Mouse (Mus musculus) cerebellum, adult 8-10 months (tissue): Measurements from ENCODE around the gene Lrch3.
"Not testable (repeated sequence)": the region's sequence is repeated elsewhere in the genome, so short reads cannot be mapped to it uniquely, and the experiment has no call there.

ENCODE experiments used
- DNase-seq: peaks from one replicate; pipeline ENCODE4 v3.0.0; 2022

Gene Lrch3

DNA sequence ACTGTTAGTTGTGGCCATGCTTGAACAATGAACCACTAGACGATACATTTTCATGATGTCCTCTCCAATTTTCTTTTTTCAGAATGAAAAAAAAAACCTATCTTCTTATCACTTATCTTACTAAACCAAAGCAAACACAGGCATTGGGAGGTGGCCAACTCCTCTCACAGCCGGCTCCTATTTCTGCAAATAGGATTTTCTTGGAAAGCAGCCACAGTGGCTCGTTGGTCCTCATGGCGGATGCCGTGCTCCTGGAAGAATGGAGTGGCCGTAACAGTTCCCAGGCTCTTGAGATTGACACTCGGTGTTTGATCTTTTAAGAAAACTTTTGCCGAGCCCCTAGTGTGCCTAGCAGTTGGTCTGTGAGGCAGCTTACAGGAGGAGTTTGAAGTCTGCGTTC lies 91.3 kb downstream of the Lrch3 start:
- peak; percentile 24 for DNase-seq

DNA sequence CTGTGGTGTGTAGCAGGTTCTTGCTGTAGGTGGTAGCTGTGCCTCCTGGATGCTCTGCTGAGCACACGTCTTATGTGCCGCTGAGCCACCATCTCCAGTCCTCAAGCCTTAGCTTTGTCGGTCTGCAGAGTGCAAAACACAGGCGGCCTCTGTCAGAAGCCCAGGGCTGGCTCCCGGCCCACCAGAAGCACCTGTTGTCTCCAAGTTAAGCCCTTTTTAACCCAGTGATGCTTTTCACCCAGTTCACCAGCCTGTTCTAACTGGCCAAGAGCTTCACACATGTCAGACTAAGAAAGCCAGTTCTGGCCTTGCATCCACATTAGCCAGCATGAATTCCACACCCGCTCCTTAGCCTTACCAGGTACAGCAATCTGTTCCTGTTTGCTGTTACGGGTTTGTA lies 93.0 kb downstream of the Lrch3 start:
- DNase-seq = peak; percentile 18

DNA sequence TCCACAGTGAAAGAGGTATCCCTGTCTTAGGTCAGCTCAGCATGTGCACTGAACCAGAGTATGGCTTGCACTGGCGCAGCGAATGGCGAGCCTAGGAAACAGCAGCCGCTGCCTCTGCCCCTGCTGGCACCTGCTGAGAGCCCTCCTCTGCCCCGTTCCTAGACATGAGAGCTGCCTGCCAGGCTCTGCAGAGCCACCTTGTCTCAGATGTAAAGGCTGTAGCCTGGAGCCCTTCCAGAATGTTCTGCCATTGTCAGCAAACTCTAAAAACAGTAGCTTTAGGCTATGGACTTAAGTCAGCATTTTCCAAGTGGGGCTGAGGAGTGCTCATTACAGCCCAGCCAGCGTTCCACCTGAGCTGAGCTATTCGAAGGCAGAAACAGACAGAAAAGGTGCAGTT lies 93.5 kb downstream of the Lrch3 start:
- no peak for DNase-seq

DNA sequence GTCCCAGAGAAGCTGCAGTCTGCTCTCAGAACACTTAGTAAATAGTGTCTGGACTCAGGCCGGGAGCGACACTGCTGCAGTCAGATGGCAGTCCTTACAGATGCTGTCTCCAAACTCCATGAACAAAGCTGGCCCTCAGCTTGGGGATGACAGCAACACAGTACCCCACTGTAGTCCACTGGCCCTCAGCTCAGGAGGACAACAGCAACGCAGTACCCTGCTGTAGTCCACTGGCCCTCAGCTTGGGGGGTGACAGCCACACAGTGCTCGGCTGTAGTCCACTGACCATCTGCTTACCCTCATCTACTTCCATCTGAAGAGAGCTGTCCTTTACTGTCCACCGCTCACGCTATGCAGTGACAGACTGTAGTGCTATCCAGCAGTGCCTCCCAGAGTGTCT lies 96.3 kb downstream of the Lrch3 start:
- no peak for DNase-seq

DNA sequence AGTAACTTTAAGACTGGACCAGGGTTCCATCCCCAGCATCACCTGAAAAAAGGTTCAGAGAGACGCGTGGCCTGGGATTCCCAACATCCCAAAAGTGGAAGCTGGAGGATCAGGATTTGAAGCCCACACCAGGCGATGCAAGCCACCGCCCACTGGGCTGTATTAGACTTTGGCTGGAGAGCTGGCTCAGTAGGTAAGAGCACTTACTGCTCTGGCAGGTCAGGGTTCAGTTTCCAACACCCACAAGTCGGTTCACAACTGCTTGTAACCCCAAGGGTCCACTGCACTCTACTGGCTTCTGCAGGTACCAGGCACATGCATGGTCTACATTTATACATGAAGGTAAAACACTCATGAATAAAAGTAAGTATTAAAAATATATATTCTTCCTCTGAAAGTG lies 99.9 kb downstream of the Lrch3 start:
- no peak for DNase-seq

DNA sequence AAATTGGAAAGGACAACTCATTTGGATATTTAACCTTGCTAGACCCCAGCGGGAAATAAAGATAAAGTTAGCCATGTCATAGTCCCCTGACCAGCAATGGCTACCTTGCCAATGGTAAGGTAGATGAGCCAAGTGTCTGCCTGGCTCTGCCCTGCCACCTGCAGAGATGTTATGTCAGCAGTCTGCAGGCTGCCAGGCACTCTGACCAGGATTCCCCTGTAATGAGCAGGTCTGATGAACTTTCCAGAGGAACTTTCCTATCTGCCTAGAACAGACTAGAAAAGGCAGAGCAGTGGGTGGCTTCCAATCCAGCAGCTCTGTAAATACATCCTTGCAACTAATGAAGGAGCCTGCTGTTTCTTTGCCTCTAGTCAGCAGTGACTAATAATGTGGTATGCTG lies 101.0 kb downstream of the Lrch3 start:
- DNase-seq = peak; percentile 52

DNA sequence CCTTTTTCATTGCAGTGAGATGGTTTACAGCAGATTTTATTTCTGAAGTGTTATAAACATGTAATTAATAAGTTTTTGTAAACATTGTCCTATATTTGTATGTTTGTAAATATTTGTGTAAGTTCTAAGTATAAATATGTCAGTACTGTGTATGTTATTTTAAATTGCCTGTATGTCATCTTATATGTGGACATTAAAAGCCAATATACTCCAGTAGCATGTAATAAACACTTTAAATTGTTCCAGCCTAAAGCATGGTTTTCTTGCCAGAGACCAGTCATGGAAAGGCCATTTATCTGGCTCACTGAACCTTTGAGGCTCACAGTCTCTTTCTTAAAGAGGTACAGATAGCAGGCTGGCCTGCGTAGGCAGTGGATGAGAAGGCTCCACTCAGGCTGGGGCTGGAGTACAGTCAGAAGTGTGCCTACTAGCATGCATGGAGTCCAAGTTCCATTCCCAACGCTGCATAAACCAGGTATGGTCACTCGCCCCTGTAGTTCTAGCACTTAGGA lies 101.6 kb downstream of the Lrch3 start:
- no peak for DNase-seq

DNA sequence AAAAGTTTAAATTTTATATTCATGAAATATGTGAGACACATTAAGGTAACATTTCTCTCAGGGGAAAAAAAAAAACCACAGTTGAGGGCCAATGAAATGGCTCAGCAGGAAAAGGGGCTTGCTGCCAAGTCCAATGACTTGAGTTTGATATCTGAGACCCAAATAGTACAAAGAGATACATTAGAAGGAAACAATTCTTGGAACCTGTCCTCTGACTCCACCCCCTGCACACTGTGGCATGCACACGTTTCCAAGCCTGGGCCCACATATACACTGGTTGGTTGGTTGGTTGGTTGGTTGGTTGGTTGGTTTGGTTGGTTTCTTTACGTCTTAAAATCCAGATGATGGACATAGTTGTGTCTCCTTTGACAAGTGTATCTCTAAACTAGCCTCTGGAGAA lies 102.1 kb downstream of the Lrch3 start:
- DNase-seq = no peak

DNA sequence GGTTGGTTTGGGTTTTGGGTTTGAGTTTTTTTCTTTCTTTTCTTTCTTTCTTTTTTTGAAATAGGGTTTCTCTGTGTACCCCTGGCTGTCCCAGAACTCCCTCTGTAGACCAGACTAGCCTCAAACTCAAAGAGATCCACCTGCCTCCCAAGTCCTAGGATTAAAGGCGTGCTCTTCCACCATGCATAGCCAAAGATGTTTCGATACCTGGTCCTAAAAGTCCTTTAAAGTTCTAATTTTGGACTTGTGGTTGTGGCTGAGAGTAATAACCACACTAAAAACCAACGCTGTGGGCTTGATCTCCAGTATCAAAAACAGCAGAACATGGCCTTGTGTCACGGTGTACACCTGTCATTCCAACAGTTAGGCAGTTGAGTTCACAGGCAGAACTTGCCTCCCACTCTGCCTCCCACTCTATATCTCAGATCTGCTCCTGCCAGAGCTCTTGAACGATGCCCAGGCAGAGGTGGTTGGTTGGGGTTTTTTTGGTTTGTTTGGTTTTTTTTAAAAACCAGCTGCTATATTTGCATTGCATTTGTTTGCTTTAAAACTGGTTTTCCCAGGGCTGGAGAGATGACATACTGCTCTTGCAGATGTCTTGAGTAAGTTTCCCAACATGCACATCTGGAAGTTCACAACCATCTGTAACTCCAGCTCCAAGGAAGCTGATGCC lies 103.9 kb downstream of the Lrch3 start:
- no peak for DNase-seq

DNA sequence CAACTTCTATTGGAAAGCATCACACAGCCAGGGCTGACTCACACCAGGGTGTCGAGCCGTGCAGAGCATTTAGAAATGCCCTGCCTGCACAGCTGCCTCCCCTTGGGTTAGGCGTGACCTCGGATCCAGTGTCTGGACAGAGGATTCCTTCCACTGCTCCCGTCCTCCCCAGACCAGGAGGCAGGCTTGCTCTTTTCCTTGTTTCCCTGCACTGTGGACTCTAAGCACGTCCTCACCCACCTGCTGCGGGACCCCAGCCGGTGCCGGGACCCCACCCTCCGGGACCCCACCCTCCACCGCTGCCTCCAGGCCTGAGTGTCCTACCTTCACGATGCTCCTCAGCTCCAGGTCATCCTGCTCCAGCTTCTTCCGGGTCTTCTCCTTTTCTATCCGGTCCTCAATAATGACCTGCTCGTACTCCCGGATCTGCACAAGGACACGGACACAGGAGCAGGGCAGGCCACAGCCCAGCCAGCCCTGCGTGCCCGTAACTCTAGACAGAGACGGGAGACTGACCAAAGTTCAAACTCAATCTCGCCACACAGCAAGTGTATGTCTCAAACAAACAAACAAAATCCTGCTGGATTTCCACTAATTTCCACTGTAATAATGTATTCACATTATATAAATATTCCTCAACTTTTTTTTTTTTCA lies 105.3 kb downstream of the Lrch3 start:
- no peak for DNase-seq

DNA sequence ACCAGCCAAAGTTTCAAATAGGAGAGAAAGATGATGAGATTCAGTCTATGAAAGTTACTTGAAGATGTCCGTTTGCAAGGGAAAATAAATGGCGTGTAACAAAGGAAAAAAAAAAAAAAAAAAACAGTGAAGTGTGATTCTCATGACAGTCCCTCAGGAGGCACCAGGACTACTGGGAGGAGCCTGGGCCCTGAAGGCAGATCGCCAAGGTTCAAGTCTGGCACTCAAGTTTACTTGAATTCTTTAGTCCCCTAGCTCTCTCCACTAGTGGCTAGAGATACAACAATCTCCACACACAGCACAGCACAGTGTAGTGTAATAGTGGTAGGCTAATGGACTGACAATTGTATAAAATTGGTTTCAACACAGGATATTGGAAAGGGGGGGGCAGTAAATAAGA lies 107.5 kb downstream of the Lrch3 start:
- DNase-seq = no peak

DNA sequence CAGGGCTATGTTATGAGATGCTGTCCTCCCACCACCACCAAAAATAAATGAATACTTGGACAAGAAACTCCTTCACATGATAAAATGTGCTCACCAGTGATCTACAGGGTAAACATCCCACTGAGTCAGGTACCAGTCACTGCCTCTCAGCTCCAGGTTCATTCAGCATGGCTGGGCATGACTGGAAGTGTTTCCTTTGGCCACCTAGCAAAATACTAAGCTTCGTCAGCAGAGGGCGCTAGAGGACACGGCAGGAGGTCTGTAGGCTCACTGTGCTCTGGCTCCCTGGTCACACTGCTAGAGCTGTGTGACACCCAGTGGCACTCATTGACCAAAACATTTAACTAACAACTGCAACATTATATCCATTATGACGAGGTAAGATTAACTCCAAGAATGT lies 109.8 kb downstream of the Lrch3 start:
- DNase-seq = peak; percentile 76

DNA sequence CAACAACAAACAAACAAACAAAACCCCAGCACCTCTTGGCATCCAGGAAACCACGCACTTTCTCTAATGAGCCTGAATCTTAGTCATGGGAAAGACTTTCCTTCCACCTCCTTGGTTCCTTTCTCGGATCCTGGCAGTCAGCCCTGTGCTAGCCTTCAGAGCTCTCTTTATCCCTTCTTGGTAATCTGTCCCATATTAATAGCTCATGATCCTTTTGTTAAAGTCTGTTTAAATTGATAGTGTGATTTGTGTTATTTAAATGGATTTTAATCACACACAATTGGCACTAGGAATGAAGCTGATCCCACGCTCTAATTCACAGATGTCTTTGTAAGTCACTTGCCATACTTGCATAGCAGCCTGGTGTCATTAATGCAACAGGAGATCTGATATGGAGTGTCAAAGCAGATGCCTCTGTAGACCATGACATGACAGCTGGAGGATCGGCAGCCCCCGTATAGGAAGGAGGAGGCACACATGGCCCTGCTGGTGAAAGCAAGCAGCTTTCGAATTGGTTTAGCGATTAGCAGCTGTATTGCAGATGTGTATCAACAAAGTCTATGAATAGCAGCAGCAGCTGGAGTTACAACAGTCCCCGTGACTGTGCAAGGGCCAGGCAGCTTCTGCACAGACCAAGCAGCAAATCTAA lies 110.7 kb downstream of the Lrch3 start:
- DNase-seq = no peak

DNA sequence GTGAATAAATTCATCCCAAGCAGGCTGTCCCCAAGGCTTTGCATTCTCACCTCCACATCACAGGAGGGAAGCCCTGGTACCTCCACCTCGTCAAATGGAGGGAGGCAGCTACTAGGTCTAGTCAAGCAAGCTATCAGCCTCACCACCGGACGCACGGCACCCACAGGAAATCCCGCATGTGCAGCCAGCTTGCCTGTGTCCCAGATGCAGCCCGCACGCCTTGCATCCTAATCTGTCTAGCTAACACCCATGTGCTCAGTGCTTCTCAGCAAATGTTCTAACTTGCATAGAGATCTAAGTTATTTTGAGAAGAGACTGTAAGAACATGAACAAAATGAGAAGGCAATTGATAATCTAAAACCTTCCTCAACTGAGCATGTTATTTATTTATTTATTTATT lies 112.5 kb downstream of the Lrch3 start:
- DNase-seq = no peak

DNA sequence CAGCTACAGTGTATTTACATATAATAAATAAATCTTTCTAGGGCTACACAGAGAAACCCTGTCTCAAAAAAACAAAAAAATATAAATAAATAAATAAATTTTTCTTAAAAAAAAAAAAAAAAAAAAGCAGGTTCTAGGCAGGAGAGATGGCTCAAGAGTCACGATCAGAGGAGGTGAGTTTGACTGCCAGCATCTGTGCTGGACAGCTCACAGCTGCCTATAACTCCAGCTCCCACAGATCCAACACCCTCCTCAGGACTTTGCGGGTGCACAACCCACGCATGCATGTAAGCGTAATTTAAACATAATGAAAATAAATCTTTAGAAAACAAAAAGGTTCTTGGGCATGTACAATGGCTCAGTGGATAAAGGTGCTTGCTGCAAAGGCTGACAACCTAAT lies 122.1 kb downstream of the Lrch3 start:
- no peak for DNase-seq

DNA sequence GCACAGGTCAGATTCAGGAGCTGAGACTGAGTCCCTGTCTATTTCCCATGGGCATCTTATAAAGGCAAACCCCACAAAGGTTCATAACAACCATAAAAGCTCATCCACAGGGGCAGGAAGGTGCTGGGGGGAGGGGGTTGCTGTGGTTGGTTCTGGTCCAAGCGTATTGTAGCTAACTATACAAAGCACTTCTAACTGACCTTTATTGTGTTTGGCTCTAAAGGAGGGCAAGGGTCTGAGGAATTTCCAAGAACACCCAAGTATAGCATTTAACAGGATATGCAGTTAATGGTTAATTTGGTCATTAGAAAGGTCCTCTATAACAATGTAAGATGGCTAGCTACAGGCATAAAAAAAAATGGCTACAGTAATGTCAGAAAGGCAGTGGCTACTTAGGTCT lies 128.8 kb downstream of the Lrch3 start:
- DNase-seq = no peak

DNA sequence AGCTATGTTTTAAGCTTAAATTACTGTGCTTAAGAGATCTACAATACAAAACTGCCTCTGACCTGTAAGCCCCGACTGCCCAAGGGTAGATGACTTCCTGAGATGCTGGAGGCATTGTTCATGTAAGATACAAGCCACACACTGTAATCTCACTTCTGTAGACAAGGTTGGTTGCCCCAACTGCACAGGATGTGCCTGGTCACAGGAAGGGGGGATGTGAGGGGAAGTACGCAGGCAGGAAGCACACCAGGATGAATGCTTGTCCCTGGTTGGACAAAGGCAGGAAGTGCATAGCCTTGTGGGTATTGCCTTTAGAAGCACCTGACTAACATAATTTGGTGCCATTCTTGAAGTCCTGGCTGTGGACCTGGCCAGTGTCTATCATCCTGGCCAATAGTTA lies 129.4 kb downstream of the Lrch3 start:
- DNase-seq = no peak

DNA sequence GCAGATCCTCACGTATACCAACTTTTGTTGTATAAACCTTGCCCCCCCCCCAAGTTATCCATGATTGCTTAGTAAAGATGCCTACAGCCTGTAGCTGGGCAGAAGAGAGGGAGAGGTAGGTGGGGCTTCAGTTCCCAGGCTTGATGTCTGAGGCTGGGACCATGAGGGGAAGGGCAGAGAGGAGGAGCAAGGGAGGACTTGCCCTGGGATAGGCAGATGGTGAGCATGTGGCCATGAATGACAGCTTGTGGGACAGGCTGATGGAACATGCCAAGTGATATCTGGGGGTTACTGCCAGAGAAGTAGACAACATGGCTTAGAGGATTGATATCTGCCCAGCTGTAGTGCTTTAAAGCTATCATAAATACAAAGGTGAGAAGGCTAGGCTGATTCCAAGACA lies 134.1 kb downstream of the Lrch3 start:
- no peak for DNase-seq

DNA sequence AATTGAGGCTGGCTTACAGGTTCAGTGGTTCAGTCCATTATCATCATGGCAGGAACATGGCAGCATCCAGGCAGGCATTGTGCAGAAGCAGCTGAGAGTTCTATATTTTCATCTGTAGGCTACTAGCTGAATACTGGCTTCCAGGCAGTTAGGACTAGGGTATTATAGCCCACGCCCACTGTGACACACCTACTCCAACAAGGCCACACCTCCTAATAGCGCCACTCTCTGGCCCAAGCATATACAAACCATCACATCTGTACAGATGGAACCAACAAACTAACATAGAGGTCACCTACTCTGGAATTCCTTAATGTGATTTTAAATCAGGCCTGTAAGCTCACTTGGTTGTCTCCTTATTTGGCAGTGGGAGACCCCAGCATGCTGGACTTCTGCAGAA lies 134.8 kb downstream of the Lrch3 start:
- no peak for DNase-seq

DNA sequence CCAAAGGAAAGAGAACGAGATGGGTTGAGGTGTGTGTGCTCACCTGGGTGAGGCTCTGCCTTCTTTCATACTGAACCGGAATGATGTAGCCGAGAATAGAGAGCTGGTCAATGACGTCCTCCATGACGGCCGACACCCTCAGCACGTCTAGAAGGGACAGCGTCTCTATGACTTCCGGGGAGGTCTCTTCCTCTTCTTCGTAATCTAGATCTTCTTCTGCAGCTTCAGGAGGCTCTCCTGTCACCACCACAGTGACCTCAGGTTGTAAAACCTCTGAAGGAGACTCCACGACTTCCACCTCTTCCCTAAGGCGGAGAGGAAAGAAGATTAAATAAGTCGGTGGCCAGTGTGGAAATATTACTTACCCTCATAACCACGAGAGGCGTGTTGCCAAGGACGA lies 135.9 kb downstream of the Lrch3 start:
- DNase-seq = no peak

DNA sequence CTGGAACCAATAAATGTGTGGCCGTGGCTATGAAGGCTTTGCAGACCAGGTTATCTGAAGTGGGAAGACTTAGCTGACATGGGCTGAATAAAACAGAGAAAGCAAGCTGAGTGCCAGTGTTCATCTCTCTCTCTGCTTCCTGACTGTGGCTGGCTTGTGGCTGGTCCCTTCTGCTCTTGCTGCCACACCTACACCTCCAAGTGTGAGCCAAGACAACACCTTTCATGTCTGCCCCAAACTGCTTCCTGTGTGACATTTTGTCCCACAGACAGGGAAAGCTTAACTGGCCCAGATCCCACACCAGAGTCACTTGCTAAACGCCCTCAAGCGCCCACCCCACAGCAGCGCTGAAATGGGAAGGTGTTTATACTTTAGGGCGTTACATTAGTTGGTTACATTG lies 139.2 kb downstream of the Lrch3 start:
- no peak for DNase-seq

DNA sequence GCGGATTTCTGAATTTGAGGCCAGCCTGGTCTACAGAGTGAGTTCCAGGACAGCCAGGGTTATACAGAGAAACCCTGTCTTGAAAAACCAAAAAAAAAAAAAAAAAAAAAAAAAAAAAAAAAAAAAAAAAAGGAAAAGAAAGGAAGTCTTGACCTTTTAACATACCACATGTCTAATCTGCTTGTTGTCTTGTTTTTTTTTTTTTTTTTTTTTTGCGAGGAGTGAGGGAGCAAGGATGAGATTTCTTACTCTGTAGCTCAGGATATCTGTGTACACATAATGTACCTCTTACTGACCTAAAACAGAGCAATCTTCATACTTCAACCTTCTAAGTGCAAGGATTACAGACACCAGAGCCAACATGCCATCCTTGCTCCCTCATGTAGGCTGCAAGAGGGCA lies 141.0 kb downstream of the Lrch3 start:
- DNase-seq = not testable (repeated sequence)

DNA sequence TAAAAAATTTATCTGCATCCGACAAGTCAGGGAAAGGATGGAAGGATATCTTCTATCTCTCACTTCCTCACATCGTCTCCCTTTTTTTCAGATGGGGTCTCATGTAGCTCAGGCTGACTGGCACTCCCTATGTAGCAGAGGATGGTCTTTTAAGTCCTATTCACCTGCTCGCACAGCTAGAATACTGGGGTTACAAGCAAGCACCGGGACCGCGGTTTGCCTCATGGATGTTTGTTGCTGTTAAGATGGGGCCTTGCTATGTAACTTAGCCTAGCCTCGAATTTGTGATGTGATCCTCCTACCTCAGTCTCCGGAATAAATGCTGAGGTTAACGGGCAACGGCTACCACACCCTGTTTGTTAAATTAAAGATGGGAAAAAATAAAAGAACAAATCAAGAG lies 141.8 kb downstream of the Lrch3 start:
- no peak for DNase-seq

DNA sequence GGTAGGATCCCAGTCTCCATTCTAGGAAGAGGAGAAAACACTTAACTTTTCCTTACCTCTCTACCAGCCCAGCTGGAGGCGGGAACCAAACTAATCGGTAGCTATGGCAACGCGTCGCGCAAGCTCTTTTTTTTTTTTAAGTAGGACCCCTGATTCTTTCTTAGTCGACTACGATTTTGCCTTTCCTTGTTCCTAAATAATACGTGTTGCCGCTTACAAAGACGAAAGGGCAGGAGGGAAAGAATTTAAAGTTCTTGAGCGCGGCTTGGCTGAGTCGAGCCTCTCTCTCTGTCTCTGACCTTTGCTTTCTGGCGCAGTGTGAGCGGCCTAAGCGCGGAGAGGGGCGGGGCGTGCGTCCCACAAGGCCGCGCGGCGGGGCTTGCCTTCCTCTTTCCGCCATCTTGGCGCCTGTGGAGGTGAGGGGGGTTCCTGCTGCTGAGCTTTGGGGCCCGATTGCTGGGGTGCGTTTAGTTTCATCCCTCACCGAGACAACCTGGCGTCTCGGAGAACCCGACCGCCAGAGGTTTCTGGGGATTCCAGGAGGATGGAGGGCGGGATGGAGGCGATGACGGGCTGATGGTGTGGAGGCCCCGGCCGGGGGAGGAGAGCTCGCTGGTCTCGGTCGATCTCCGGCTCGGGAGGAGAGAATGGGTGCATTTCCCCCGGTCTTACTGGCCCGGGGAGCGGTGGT lies 142.3 kb downstream of the Lrch3 start, which contains the start of the genes Iqcg and Rpl35a:
Gene Iqcg (minus strand): TSS at position 124 of the 691 bp plus-strand sequence.
Gene Rpl35a (plus strand): TSS at position 359 of the 691 bp plus-strand sequence.
- DNase-seq = peak; percentile 91
